Mouse (Mus musculus) kidney, adult 18-20 months (tissue): ENCODE results near the gene Gabrq.

Source experiments
- DNase-seq: peaks from one replicate; pipeline ENCODE4 v3.0.0; 2021

Gabrq gene

DNA sequence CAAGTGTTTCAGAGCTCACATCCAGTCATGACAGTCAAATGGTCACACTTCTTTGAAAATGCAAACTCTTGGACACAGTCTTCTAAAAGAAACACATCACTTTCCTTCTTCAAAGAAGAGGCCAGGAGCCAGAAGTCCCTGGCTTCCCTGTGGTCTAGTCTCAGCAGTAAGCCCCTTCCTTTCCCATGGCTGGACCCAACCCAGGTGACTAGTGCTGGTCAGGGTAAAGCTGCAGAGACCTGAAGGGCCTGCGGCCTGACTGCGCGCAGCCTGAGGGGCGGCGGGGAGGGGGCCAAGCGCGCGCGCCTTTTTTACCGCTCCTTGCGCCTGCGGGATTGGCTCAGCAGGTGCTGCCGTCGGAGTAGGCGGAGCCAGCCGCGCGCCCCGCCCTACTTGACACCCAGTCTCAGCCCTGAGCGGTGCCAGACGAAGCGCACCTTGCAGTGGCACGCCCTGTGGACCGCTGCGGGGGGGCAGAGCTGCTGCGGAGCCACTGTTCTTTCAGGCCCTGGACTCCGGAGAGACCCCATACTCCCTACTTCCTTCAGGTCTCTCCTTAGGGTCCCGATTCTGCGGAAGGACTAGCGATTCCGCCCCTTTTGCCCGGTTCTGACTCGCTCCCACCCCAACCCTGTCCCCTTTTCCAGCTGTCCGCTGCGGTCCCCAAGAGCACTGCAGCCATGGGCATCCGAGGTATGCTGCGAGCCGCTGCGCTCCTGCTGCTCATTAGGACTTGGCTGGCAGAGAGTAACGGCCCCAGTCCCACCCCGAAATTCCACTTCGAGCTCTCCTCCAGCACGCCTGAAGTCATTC, at the start of gene Gabrq:
Gene Gabrq (plus strand): TSS at position 403 of the 813 bp plus-strand sequence.
- peak; percentile 24 for DNase-seq

DNA sequence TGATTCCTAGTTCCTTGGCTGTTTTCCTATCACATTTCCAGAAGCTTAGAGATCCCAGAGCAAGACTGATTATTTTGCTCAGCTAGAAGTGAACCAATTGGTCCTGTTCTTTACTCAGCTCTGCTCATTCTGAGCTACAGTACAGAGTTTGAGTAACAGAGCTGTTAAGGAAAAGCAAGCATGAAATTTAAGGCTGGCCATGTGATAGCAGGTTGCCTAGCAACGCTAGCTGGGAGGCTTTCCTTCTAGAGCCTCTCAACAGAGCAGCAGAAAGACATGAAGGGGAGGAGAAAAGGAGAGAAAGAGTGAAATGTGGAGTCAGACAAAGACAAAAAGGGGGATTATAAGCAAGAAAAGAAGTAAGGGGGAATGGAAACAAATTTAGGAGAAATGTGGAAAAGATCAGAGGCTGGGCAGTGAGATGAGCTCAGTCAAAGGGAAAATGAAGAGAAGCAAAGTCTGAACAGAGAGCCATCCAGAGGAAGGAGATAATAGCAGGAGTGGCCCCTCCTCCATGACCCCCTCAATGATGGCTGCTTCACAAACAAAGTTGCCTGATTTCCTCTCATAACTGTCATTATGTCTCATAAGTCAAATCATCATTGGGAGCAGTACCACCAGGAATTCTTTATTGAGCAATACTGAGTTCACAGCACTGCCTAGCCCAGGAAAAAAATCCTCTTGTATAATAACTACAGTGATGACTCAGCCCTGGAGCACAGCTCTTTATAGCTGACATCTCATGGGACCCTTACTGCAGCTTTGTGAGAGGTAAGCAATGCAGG, 36.0 kb upstream of the Gabrq start:
- DNase-seq, result no peak

DNA sequence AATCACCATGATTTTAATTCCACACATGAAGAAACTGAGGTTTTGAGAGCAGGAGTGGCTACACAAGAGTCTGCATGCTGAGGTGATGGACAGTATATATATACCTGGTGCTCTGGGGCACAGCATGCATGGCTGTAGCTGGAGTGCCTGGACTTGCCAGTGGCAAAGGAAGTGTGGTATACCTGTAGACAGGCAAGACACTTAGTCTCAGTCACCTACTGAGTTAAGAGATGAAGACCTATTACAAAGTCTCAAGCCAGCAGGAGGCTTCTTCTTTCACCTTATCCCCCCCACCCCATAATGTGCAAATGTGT, 35.5 kb upstream of the Gabrq start:
- no peak for DNase-seq

DNA sequence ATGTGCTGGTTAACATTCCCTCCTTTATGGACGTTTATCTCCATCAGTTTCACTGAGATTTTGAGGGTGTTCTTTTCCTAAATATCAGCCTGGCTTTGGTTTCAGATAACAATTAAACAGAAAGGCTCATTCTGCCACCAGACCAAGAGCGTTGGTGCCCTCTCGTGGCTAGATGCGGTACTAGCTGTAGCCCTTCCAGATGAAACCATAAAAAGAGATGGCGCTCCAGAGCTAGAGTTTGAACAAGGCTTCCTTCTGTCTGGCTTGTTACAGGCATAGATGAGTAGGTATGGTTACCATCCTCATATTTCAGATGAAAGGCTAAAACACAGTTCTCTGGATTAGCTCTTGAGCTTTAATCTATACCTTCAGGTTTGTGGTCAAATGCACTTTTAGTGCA, 5.4 kb upstream of the Gabrq start:
- DNase-seq, result peak; percentile 77

DNA sequence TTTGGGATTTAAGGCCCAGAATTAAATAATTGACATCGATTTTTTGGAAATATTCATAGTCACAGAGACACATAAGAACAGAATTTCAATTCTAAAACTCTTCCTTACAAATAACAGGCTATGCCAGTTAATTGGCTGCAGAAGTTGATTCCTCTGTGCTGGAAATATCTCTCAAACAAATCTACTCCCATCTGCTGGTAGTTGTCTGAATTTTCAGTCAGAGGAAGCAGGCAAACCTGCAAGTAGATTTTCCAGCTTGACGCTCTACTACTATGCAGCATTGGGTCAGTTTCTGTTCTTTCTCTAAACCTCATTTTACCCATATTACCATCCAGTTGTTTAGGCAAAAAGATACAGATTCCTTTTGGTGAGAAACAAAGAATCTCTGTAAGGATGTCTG, 1.7 kb upstream of the Gabrq start:
- DNase-seq, result no peak

DNA sequence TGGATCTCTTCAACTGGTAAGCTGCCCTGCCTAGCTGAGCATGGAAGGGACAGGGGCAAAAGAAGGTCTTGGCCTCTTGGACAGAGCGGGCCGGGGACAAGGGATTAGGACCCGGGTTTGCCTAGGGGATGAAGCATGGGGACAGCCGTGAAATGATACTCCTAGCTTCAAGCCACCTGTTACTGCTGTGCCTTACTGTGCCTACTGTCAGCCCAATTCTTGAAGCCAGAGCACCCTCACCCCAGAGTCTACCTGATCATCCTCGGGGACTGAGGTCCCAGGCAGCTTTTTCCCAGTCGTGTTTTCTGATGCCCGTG, 569 bp downstream of the Gabrq start:
- no peak for DNase-seq
